Mouse (Mus musculus) CH12.LX (cell line): ENCODE measurements around the gene Ppm1l.

Experiments
- CHD2 ChIP-seq: IDR thresholded peaks from 2 replicates; pipeline ENCODE4 v1.6.1; 2011; ENCODE audit warnings: low read length, improper control_type of control experiment
- CTCF ChIP-seq, 2 experiments: IDR thresholded peaks in 1 of 2; conservative IDR thresholded peaks in 1 of 2; 2 replicates each; pipeline ENCODE4 v1.5.1; 2011 to 2012; ENCODE audit warnings: low read depth in 2 of 2, low read length in 2 of 2, improper control_type of control experiment in 1 of 2, inconsistent platforms in 1 of 2, mild to moderate bottlenecking in 1 of 2, moderate library complexity in 1 of 2
- EP300 ChIP-seq: IDR thresholded peaks from 2 replicates; pipeline ENCODE4 v1.6.1; 2011; ENCODE audit warnings: low read length, improper control_type of control experiment
- GABPA ChIP-seq: IDR thresholded peaks from 2 replicates; pipeline ENCODE4 v1.6.1; 2012; ENCODE audit warnings: low read depth, low read length, improper control_type of control experiment, inconsistent platforms; ENCODE audit not compliant: insufficient replicate concordance
- IRF4 ChIP-seq: IDR thresholded peaks from 2 replicates; pipeline ENCODE4 v1.6.1; 2014; ENCODE audit warnings: low read depth, mild to moderate bottlenecking, inconsistent platforms, low read length, improper control_type of control experiment
- JUN ChIP-seq: IDR thresholded peaks from 2 replicates; pipeline ENCODE4 v1.6.1; 2011; ENCODE audit warnings: low read depth, mild to moderate bottlenecking, low read length, improper control_type of control experiment, moderate library complexity; ENCODE audit not compliant: insufficient read depth
- JUND ChIP-seq: conservative IDR thresholded peaks from 2 replicates; pipeline ENCODE4 v1.6.1; 2011; ENCODE audit warnings: low read depth, low read length, improper control_type of control experiment
- MYC ChIP-seq: IDR thresholded peaks from 2 replicates; pipeline ENCODE4 v1.6.1; 2011; ENCODE audit warnings: low read depth, mild to moderate bottlenecking, improper control_type of control experiment, low read length
- POLR2A ChIP-seq: IDR thresholded peaks from 2 replicates; pipeline ENCODE4 v1.6.1; 2011; ENCODE audit warnings: low read depth, mild to moderate bottlenecking, improper control_type of control experiment, low read length
- RCOR1 ChIP-seq: conservative IDR thresholded peaks from 2 replicates; pipeline ENCODE4 v1.6.1; 2012; ENCODE audit warnings: low read depth, mild to moderate bottlenecking, inconsistent platforms, low read length, improper control_type of control experiment
- SIN3A ChIP-seq: IDR thresholded peaks from 2 replicates; pipeline ENCODE4 v1.6.1; 2012; ENCODE audit warnings: low read length, improper control_type of control experiment, inconsistent platforms
- ZC3H11A ChIP-seq: IDR thresholded peaks from 2 replicates; pipeline ENCODE4 v1.6.1; 2012; ENCODE audit warnings: low read depth, mild to moderate bottlenecking, inconsistent platforms, low read length, improper control_type of control experiment
- ZKSCAN1 ChIP-seq: IDR thresholded peaks from 2 replicates; pipeline ENCODE4 v1.6.1; 2012; ENCODE audit warnings: low read depth, inconsistent platforms, low read length, improper control_type of control experiment, borderline replicate concordance
- ZMIZ1 ChIP-seq: IDR thresholded peaks from 2 replicates; pipeline ENCODE4 v1.6.1; 2012; ENCODE audit warnings: low read depth, mild to moderate bottlenecking, inconsistent platforms, low read length, improper control_type of control experiment

GRCm38 (mm10) chr3:69423371-69423770 is 106.7 kb downstream of the Ppm1l start:
- TF ChIP-seq GABPA (no peak), CTCF (conservative IDR thresholded peaks at IDR 0.05 in 1 of 2, IDR thresholded peaks at IDR 0.05 in 1 of 2; ENCODE audit: low read depth in 2 of 2, low read length in 2 of 2) (no peak), CHD2 (no peak), EP300 (no peak), ZC3H11A (no peak), JUND (no peak), ZMIZ1 (no peak), SIN3A (no peak), MYC (no peak), IRF4 (no peak), RCOR1 (no peak), POLR2A (no peak), ZKSCAN1 (no peak), JUN (no peak)
